Comparison of ENCODE assay signal across 22 mouse cellular contexts in the genomic region with DNA sequence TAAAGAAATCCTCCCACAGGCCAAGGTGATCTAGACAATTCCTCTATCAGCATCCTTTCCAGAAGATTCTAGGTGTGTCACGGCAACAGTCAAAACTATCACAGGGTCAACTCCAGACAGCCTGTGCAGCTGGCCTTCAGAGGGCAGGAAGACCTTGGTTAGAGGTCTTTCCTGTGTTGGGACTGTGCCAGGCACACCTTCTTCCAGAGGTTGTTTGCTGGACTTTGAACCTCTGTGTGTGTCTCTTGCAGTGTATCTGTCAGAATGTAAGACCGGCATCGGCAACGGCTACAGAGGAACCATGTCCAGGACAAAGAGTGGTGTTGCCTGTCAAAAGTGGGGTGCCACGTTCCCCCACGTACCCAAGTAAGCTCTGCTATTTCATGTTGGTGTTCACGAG. TPM values are rescaled to one million over a fixed set of nuclear protein-coding genes. Genes with fewer than 3 reads are reported as not detected.
"Had no signal": no experiment of that assay in that cellular context is flagged by ENCODE, and none has a peak within 500 bp of the region (broad histone marks: within the 10 kb centered on the region; RNA-seq: fewer than 3 reads in every experiment).

No protein-coding gene starts in this region.

- H3K4me3 ChIP-seq: layer of hippocampus, adult 2 months; left cerebral cortex, adult 2 months; liver, embryonic 13.5 days; megakaryocyte, embryonic 14.5 days; midbrain, embryonic 10.5 days; midbrain, embryonic 13.5 days had no signal

- H3K27ac ChIP-seq: hindbrain, embryonic 14.5 days; hindbrain, postnatal 0 days; layer of hippocampus, adult 2 months; left cerebral cortex, adult 2 months; liver, embryonic 13.5 days; midbrain, embryonic 10.5 days; midbrain, embryonic 13.5 days; stomach, postnatal 0 days had no signal

- H3K27me3 ChIP-seq: midbrain, embryonic 13.5 days had no signal

- H3K9me3 ChIP-seq: liver, embryonic 13.5 days; midbrain, embryonic 10.5 days; midbrain, embryonic 13.5 days had no signal

- H3K4me1 ChIP-seq: midbrain, embryonic 10.5 days; midbrain, embryonic 13.5 days had no signal

- DNase-seq: layer of hippocampus, adult 9-11 months; layer of hippocampus, postnatal 36 days; liver, embryonic 13.5 days; lung, embryonic 14.5 days; lung, postnatal 36 days; thymus, adult 2 months; thymus, postnatal 14 days; thymus, postnatal 4 days had no signal

- H3K36me3 ChIP-seq: midbrain, embryonic 10.5 days; midbrain, embryonic 13.5 days had no signal

- H3K9ac ChIP-seq: hindbrain, embryonic 14.5 days; liver, embryonic 13.5 days; lung, embryonic 14.5 days; midbrain, embryonic 13.5 days had no signal

- H3K4me2 ChIP-seq: hindbrain, embryonic 14.5 days; liver, embryonic 13.5 days; lung, embryonic 14.5 days; midbrain, embryonic 13.5 days had no signal

- ATAC-seq: hindbrain, postnatal 0 days; inflammation-experienced regulatory T-cells, adult 6 months; intestine, embryonic 16.5 days; lung, postnatal 0 days; midbrain, embryonic 13.5 days; midbrain, embryonic 16.5 days had no signal

RNA-seq across cellular contexts. Expression of a gene that starts 9.8 kb away (rescaled TPM):
- total RNA-seq: layer of hippocampus, adult 2 months; layer of hippocampus, postnatal 36 days; left cerebral cortex, postnatal 10 days had no signal
- polyA plus RNA-seq: hindbrain, postnatal 0 days; inflammation-experienced regulatory T-cells, adult 6 months; midbrain, embryonic 10.5 days; midbrain, embryonic 16.5 days; neural tube, embryonic 11.5 days had no signal
